Mouse (Mus musculus): ENCODE data around the gene Efr3b. TPM values are rescaled to one million over a fixed set of nuclear protein-coding genes. Genes with fewer than 3 reads are reported as not detected.

Gene Efr3b
- 33.1 and 37.2 TPM in 2 replicates for polyA plus RNA-seq (2015; fragmentation: Nextera tagmentation; extraction: Ambion mirVana)

DNA sequence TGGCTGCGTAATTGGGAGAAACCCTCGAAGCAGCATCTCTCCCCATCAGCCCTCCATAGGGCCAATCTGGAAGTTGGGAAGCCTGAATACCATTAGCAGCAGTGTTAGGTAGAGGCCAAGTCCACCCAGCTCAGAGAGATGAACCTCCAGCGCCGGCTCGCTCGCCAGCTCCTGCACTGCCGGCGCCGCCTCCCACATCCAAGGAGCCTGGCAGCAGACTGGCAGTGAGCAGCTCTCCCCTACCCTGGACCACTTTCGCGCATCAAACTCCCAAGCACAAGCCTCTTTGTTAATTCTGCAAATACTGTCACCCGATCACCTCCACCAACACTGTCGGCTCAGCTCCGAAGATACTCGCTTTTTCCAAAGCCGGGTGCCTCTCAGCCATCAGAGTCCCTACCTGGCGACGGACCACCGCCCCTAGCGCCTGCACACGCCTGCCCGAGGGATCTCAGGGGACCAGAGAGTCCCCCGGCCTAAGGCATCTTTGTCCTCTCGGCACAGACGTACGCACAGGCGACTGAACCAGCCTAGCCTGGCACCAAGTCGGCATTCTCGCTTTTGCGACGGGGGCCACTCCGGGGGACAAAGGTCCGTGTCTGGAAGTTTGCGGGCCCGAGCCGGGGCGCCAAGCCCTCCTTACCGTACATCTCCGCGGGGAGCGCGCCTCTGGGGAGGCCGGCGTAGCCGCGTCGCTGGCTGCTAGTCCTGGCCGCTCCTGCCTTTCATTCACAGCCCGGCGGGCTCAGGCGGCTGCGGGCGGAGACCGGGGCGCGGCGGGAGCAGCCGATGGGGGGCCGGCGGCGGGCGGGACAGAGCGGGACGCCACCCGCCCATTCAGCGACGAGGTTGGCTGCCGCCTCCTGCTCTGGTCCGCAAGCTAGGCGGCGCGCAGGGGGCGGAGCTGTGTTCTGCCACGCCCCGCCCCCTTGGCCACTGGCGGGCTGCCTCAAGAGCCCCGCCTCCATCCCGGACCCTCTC, at the start of gene Efr3b:
Efr3b (minus strand) TSS at position 855 of the 981 bp plus-strand sequence.
- Histone ChIP-seq H3K4me2 (ENCODE audit: low read length) (peak within 1 kb of the TSS; percentile 62), H3K4me1 (replicated peaks; ENCODE audit: control insufficient read depth, insufficient read depth, low read length) (peaks cover 13% of the 10 kb centered on the region), H3K9me3 (ENCODE audit: control insufficient read depth, low read length) (no peaks in the 10 kb centered on the region), H3K4me3 (replicated peaks; ENCODE audit: low read length) (peak within 1 kb of the TSS; percentile 85), H3K27me3 (replicated peaks; ENCODE audit: control insufficient read depth, insufficient read depth, low read length) (no peaks in the 10 kb centered on the region), H3K9ac (replicated peaks; ENCODE audit: low read depth, low read length) (peak within 1 kb of the TSS; percentile 88), H3K27ac (ENCODE audit: low read length) (peak within 1 kb of the TSS; percentile 68), H3K36me3 (ENCODE audit: control insufficient read depth, insufficient read depth) (no peaks in the 10 kb centered on the region)
- ATAC-seq: peak; percentile 95
- under 1% methylated on average over 66 of the region's 78 CpGs for WGBS

DNA sequence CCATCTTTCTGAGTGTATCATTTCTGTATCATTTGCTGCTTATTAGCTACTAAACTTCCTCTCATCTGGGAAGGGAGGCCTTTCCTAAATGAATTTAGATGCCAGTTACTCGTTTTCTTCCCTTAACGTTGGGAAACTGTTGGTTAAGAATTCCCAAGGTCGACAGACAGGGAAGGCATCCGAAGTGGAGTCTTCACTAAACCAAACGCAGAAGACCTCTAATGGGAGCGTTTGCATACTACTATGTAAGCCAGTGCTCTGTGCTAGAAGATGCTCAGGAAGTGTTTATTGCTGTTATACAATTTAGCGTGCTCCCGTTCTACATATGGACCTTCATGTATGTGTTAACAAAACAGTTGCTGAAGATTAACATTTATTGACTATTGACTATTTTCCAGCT, 44.7 kb upstream of the Efr3b start:
- H3K27me3 ChIP-seq (replicated peaks; ENCODE audit: control insufficient read depth, insufficient read depth, low read length): no peaks in the 10 kb centered on the region
- no peaks in the 10 kb centered on the region for H3K9me3 ChIP-seq (ENCODE audit: control insufficient read depth, low read length)
- H3K27ac ChIP-seq (ENCODE audit: low read length): no peak overlapping the region
- no peak overlapping the region; the same call in 1 of the 2 replicates for H3K4me3 ChIP-seq (replicated peaks; ENCODE audit: low read length)
- H3K4me1 ChIP-seq (replicated peaks; ENCODE audit: control insufficient read depth, insufficient read depth, low read length): peaks cover 12% of the 10 kb centered on the region
- ATAC-seq: no peak
- H3K36me3 ChIP-seq (ENCODE audit: control insufficient read depth, insufficient read depth): no peaks in the 10 kb centered on the region
- H3K4me2 ChIP-seq (ENCODE audit: low read length): peak overlapping the region; percentile 49
- H3K9ac ChIP-seq (replicated peaks; ENCODE audit: low read depth, low read length): no peak overlapping the region
- WGBS: 56% methylated on average over 8 of the region's 8 CpGs

DNA sequence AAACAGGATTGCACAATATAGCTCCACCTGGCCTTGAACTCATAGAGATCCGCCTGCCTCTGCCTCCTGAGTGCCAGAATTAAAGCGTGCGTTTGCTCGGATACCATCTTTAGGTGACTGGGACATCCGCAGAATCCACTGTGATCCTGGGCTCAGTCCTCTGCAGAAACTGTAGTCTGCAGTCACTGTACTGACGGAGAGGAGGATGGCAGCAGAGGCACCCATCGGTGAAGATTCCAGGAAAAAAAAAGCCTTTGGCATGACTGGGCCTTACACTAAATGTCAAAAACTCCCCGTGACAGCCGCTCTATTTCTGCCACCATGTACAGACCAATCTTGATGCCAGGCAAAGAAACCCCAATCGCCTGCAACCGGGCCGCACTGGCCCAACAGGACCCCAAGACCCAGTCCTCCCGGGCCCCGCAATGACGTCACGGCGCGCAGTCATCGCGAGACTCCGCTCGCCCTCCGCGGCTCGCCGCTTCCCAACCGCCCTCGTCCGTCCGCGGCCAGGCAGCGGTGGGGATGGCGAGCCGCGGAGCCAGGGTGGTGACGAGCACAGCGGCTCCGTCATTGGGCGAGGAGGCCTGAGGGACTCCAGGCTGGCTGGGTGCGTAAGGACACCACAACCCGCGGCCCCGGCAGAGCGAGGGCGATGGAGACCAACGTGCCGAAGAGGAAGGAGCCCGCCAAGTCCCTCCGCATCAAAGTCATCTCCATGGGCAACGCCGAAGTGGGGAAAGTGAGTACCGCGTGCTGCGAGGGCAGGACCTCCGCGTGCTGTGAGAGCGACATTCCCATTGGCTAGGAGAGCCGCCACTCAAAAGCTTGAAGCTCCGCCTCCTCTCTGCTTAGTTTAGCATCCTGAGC, 43.7 kb upstream of the Efr3b start, which contains the start of gene Dnajc27:
Dnajc27 (plus strand) TSS at position 452 of the 870 bp plus-strand sequence.
- Histone ChIP-seq H3K27ac (ENCODE audit: low read length) (peak within 1 kb of the TSS; percentile 94), H3K27me3 (replicated peaks; ENCODE audit: control insufficient read depth, insufficient read depth, low read length) (no peaks in the 10 kb centered on the region), H3K4me1 (replicated peaks; ENCODE audit: control insufficient read depth, insufficient read depth, low read length) (peaks cover 12% of the 10 kb centered on the region), H3K4me2 (ENCODE audit: low read length) (peak within 1 kb of the TSS; percentile 49), H3K9ac (replicated peaks; ENCODE audit: low read depth, low read length) (peak within 1 kb of the TSS; percentile 69), H3K36me3 (ENCODE audit: control insufficient read depth, insufficient read depth) (no peaks in the 10 kb centered on the region), H3K4me3 (replicated peaks; ENCODE audit: low read length) (peak within 1 kb of the TSS; percentile 55), H3K9me3 (ENCODE audit: control insufficient read depth, low read length) (no peaks in the 10 kb centered on the region)
- ATAC-seq: peak; percentile 95
- 6% methylated on average over 59 of the region's 59 CpGs for WGBS

DNA sequence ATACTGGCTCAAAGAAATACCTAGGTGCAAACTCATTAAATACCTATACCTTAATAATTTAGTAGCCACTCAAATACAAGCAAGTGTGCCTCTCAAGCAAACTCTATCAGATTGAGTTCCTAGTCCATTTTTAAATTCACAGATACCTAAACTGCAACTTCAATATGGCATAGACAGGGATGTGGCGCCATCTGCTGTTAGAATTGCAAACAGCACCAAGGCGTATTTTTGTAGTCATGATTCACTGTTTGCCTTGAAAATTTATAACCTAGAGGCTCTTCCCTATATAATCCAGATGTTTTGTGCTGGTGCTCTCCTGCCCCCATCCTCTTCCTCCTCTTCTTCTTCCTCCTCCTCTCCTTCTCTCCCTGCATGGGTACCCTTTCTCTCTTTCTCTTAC, 41.6 kb upstream of the Efr3b start:
- Histone ChIP-seq H3K4me3 (replicated peaks; ENCODE audit: low read length) (no peak overlapping the region), H3K4me2 (ENCODE audit: low read length) (no peak overlapping the region), H3K4me1 (replicated peaks; ENCODE audit: control insufficient read depth, insufficient read depth, low read length) (peaks cover 12% of the 10 kb centered on the region), H3K27ac (ENCODE audit: low read length) (no peak overlapping the region), H3K36me3 (ENCODE audit: control insufficient read depth, insufficient read depth) (no peaks in the 10 kb centered on the region), H3K9ac (replicated peaks; ENCODE audit: low read depth, low read length) (no peak overlapping the region), H3K27me3 (replicated peaks; ENCODE audit: control insufficient read depth, insufficient read depth, low read length) (no peaks in the 10 kb centered on the region), H3K9me3 (ENCODE audit: control insufficient read depth, low read length) (no peaks in the 10 kb centered on the region)
- ATAC-seq: no peak
- 0% methylated on average over 2 of the region's 2 CpGs for WGBS

DNA sequence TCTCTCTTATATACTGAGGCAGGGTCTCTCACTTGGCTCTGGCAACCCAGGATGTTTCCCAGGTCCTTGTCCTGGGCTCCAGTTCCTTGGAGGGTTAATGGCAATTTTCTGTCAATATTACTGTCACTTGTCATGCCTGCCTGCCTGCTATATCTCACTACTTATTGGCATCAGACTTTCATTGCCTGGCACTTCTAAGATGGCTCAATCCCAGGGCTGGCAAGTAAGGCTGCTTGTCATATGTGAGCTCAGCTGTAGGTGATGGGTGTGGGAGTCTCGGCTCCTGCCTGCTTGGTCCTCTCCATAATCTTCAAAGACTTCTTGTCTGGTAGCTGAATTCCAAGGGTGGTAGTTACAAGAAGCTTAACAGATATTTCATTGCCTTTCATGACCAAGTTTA, 39.4 kb upstream of the Efr3b start:
- no peak overlapping the region for H3K27ac ChIP-seq (ENCODE audit: low read length)
- ATAC-seq: no peak
- H3K4me2 ChIP-seq (ENCODE audit: low read length): no peak overlapping the region
- no peaks in the 10 kb centered on the region for H3K27me3 ChIP-seq (replicated peaks; ENCODE audit: control insufficient read depth, insufficient read depth, low read length)
- no peak overlapping the region for H3K4me3 ChIP-seq (replicated peaks; ENCODE audit: low read length)
- H3K9ac ChIP-seq (replicated peaks; ENCODE audit: low read depth, low read length): no peak overlapping the region
- peaks cover 6% of the 10 kb centered on the region for H3K4me1 ChIP-seq (replicated peaks; ENCODE audit: control insufficient read depth, insufficient read depth, low read length)
- WGBS: 61% methylated on average over 1 of the region's 1 CpGs
- no peaks in the 10 kb centered on the region for H3K9me3 ChIP-seq (ENCODE audit: control insufficient read depth, low read length)
- H3K36me3 ChIP-seq (ENCODE audit: control insufficient read depth, insufficient read depth): no peaks in the 10 kb centered on the region

DNA sequence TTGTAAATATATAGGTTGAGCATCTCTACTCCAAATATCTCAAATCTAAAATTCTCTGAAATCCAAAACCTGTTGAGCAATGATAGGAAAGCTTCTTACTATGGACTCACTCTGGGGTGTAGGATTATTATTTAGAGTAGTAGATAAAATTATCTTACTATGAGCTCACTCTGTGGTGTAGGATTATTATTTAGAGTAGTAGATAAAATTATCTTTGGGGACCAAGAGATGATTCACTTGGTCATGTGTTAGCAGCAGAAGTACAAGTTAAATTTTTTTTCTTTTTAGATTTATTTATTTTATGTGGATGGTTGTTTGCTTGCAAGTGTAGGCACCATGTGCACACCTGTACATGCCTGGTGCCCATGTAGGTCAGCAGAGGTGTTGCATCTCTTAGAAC, 37.7 kb upstream of the Efr3b start:
- H3K36me3 ChIP-seq (ENCODE audit: control insufficient read depth, insufficient read depth): no peaks in the 10 kb centered on the region
- H3K4me2 ChIP-seq (ENCODE audit: low read length): no peak overlapping the region
- no peaks in the 10 kb centered on the region for H3K9me3 ChIP-seq (ENCODE audit: control insufficient read depth, low read length)
- H3K27me3 ChIP-seq (replicated peaks; ENCODE audit: control insufficient read depth, insufficient read depth, low read length): no peaks in the 10 kb centered on the region
- H3K4me3 ChIP-seq (replicated peaks; ENCODE audit: low read length): no peak overlapping the region
- no peaks in the 10 kb centered on the region for H3K4me1 ChIP-seq (replicated peaks; ENCODE audit: control insufficient read depth, insufficient read depth, low read length)
- no peak overlapping the region for H3K9ac ChIP-seq (replicated peaks; ENCODE audit: low read depth, low read length)
- H3K27ac ChIP-seq (ENCODE audit: low read length): no peak overlapping the region
- ATAC-seq: no peak

DNA sequence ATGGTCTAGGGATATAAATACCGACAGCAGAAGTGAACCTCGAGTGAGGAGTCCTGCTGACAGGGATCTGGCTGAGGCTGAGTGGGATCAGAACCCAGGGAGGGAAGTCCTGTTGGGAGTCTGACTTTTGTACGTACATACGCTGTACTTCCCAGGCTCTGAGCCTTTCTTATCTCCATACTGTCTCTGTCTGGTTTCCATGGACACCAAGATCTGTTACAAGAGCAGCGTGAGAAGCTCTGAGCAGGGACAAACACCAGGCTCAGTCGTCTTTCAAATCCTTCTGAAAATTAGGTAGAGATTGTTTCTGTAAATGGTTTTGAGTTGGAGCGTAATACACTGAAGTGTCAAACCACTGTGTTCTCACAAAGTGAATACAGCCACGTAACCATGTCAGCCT, 36.7 kb upstream of the Efr3b start:
- H3K4me2 ChIP-seq (ENCODE audit: low read length): no peak overlapping the region
- ATAC-seq: no peak
- H3K9ac ChIP-seq (replicated peaks; ENCODE audit: low read depth, low read length): no peak overlapping the region
- no peaks in the 10 kb centered on the region for H3K9me3 ChIP-seq (ENCODE audit: control insufficient read depth, low read length)
- H3K27ac ChIP-seq (ENCODE audit: low read length): no peak overlapping the region
- H3K4me1 ChIP-seq (replicated peaks; ENCODE audit: control insufficient read depth, insufficient read depth, low read length): no peaks in the 10 kb centered on the region
- WGBS: 56% methylated on average over 8 of the region's 8 CpGs
- H3K27me3 ChIP-seq (replicated peaks; ENCODE audit: control insufficient read depth, insufficient read depth, low read length): no peaks in the 10 kb centered on the region
- H3K4me3 ChIP-seq (replicated peaks; ENCODE audit: low read length): no peak overlapping the region
- no peaks in the 10 kb centered on the region for H3K36me3 ChIP-seq (ENCODE audit: control insufficient read depth, insufficient read depth)

DNA sequence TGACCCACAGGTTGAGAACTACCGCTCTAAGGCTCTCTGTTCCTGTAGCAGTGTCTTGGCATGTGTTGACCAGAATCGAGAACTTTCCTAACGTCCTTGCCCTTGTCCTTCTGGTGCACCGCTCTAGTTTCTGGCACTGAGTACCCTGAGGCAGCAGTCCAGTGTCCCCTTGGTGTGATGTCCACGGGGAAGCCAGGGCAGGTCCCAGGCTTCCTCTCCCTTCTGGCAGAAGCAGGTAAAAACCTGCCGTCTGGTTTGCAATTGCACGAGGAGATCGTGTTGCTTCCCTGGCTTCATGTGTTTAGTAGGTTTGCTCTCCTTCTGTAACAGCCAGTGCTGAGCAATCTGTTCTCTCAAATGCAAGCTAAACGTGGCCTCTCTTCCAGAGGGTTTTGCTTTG, 33.0 kb upstream of the Efr3b start:
- Histone ChIP-seq H3K27ac (ENCODE audit: low read length) (no peak overlapping the region), H3K4me1 (replicated peaks; ENCODE audit: control insufficient read depth, insufficient read depth, low read length) (no peaks in the 10 kb centered on the region), H3K4me3 (replicated peaks; ENCODE audit: low read length) (no peak overlapping the region), H3K9me3 (ENCODE audit: control insufficient read depth, low read length) (no peaks in the 10 kb centered on the region), H3K36me3 (ENCODE audit: control insufficient read depth, insufficient read depth) (no peaks in the 10 kb centered on the region), H3K9ac (replicated peaks; ENCODE audit: low read depth, low read length) (no peak overlapping the region), H3K4me2 (ENCODE audit: low read length) (no peak overlapping the region), H3K27me3 (replicated peaks; ENCODE audit: control insufficient read depth, insufficient read depth, low read length) (no peaks in the 10 kb centered on the region)
- WGBS: 78% methylated on average over 9 of the region's 9 CpGs
- no peak for ATAC-seq

DNA sequence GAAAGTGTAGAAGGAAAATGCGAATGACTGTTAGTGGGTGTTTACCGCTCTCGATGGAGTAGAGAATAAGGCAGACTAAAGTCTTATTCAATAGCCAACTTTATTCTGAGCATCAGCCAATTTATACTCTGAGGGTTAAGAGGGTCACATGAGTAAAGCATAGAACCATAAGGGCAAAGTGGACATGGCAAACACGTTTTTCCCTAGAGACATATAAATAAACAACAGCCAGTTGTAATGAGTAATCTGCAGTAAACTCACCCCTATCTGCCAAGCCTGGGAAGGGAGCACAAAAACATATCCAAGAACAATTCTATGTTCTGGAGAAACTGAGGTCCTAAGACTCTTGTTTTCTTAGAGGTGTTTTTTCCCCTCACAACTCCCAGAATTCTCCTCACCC, 29.8 kb upstream of the Efr3b start:
- WGBS: 81% methylated on average over 4 of the region's 4 CpGs
- no peaks in the 10 kb centered on the region for H3K36me3 ChIP-seq (ENCODE audit: control insufficient read depth, insufficient read depth)

More for the DNA sequence above, 29.8 kb upstream of the Efr3b start:
- Histone ChIP-seq H3K4me1 (replicated peaks; ENCODE audit: control insufficient read depth, insufficient read depth, low read length) (no peaks in the 10 kb centered on the region), H3K4me2 (ENCODE audit: low read length) (no peak overlapping the region), H3K27me3 (replicated peaks; ENCODE audit: control insufficient read depth, insufficient read depth, low read length) (no peaks in the 10 kb centered on the region), H3K9me3 (ENCODE audit: control insufficient read depth, low read length) (no peaks in the 10 kb centered on the region), H3K9ac (replicated peaks; ENCODE audit: low read depth, low read length) (no peak overlapping the region), H3K27ac (ENCODE audit: low read length) (no peak overlapping the region), H3K4me3 (replicated peaks; ENCODE audit: low read length) (no peak overlapping the region)
- no peak for ATAC-seq
